Mouse (Mus musculus) embryo, embryonic 9.5 days (tissue): ENCODE results near the gene Large1.
A peak's percentile ranks its signal among the peaks of the same experiment; 100 is the strongest.
"Not testable (repeated sequence)": the region's sequence is repeated elsewhere in the genome, so short reads cannot be mapped to it uniquely, and the experiment has no call there.

ENCODE experiments used
- DNase-seq: peaks from one replicate; pipeline ENCODE4 v3.0.0-alpha.2; 2017; ENCODE audit errors: extremely low spot score

The Large1 gene

DNA sequence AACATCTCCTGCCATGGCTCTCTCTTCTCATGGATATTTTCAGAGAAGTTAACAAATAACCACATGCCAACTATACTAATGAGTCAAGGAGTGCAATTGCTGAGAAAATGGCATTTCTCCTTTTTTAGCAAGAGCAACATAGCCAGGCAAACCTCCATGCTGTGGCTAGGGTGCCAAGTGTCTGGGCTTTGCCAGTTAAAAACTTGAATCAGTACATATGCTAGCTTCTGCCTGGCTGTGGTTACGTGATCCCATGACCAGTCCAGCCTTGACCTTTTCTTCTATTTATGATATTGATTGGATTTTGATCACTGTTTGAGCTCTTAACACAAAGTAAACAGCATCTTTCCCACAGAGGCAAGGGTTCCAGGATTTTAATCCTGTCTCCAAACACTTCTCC is 335.7 kb downstream of the Large1 start:
- DNase-seq, result no peak

GRCm38 (mm10) chr8:73016303-73016702 is 337.0 kb downstream of the Large1 start:
- DNase-seq, result no peak

GRCm38 (mm10) chr8:73007489-73007888 is 345.9 kb downstream of the Large1 start:
- DNase-seq, result no peak

DNA sequence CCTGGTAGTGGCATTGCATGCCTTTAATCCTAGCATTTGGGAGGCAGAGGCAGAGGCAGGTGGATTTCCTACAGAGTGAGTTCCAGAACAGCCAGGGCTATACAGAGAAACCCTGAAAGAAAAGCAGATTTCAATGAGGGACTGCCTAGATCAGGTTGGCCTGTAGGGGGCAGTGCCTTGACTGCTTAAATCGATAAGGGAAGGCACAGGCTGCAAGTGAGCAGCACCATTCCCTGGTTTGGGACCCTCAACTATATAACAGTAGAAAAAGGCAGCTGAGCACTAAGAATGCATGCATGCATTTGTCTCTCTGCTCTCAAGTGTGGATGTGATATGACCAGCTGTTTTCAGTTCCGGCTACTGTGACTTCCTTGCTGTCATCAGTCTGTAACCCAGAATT is 349.5 kb downstream of the Large1 start:
- DNase-seq, result peak; percentile 19

DNA sequence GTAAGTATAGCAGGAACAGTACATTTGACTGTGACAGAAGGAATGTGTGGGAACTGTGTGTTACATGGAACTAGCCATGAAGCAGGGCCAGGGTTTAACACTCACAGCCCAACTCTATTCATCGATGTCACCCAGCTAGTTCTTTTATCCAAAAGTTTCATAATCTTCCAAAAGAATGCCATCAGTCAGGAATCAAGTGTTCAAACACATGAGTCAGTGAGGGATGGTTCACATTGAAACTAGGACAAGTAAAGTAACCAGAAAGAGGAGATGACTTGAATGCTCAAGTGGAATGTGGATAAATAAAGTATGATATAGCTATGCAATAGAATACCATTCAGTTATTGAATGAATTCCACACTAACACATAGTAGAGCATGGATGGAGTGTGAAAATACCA is 359.5 kb downstream of the Large1 start:
- DNase-seq, result no peak

DNA sequence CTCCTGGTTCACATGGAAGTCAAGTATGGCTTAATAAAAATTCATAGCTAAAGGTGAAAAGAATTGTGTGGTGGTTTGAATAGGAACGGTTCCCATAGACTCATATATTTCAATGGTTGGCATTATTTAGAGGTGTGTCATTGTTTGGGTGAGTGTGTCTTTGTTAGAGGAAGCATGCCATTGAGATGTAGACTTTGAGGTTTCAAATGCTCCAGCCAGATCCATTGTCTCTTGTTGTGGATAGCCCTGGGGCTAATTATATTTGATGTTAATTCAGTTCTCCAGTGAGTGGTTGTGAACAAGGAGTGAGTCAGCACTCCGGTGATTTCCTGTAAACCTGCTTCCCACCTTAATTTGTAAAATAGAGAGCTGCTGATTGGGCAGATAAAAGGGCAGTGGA is 362.9 kb downstream of the Large1 start:
- DNase-seq, result no peak

GRCm38 (mm10) chr8:72982832-72983231 is 370.5 kb downstream of the Large1 start:
- DNase-seq, result no peak

- DNase-seq, result no peak
These were observed 398.3 kb downstream of the Large1 start for GRCm38 (mm10) chr8:72955074-72955473.

GRCm38 (mm10) chr8:72941393-72941792 is 411.9 kb downstream of the Large1 start:
- DNase-seq, result not testable (repeated sequence)

- no peak for DNase-seq
These were observed 434.0 kb downstream of the Large1 start for GRCm38 (mm10) chr8:72919182-72919902.

DNA sequence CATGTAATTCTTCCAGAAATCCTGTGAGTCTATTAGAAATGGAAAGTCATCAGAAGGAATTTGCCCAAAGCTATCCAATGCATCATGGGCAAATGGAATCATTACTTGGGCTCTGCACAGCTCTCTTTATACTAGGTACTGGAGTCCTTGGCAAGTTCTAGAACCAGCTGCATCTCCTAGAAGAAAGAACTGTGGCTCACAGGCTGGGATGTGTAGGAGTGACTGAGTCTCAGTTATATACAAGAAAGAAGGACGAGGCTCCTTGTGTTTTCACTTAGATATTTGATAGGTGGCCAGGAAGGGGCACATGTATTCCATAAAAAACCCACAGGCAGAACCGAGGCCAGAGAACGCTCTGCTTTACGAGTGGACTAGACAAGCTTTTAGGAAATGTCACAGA is 447.8 kb downstream of the Large1 start:
- no peak for DNase-seq

DNA sequence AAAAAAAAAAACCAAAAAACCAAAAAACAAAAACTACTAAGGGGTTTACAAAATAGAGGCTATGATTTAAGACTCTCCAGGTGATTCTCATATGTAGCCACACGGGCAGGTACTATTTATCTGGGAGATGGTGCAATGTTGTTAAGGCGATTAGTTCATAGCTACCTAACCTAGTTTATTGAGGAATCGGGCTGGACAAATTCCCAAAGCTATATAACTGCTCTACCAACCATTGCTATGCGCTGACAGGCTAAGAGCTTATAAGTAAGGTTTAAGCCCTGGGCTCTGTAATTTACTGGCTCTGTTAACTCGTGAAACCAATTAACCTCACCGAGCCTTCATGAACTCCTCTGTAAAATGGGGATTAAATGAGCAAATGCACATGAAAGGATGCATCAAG is 451.7 kb downstream of the Large1 start:
- no peak for DNase-seq

- no peak for DNase-seq
These were observed 454.0 kb downstream of the Large1 start for GRCm38 (mm10) chr8:72899321-72899720.

DNA sequence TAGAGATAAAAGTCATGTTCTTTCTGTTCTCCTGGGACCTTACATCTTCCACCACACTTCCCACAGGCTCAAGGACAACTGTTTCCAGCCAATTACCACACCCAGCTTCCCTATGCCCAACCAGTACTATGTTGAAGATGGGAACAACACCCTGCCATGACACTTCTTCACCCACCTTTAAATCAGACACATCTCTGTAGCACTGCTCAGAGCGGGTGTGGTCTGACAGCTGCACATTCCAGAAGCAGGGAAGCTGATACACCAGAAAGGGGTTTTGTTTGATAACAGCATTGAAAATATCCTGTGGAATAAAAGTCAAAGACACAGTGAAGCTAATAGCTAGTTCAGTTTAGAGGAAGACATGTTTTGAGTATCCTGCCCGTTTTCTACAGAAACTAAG is 470.3 kb downstream of the Large1 start:
- no peak for DNase-seq

- no peak for DNase-seq
These were observed 479.9 kb downstream of the Large1 start for GRCm38 (mm10) chr8:72873411-72873810.

GRCm38 (mm10) chr8:72846881-72847280 is 506.5 kb downstream of the Large1 start:
- DNase-seq, result no peak

DNA sequence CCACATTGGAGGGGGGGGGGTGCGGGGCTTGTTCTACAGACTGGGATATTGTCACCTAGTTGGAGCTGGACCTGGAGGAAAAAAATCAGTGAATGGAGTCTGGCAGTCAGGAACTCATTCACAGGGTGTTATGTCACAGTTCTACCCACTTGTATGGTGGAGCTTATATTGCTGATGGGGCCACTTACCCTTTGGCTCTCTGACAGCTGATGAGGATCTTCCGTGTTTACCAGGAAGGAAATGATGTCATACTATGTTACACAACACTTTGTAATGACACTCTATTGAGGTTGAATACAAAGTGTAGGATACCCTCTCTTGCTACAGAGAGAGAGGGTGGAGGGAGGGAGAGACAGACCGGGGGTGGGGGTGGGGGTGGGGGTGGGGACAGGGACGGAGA is 517.5 kb downstream of the Large1 start:
- no peak for DNase-seq

- no peak for DNase-seq
These were observed 520.2 kb downstream of the Large1 start for GRCm38 (mm10) chr8:72833112-72833511.

- DNase-seq, result no peak
These were observed 521.0 kb downstream of the Large1 start for GRCm38 (mm10) chr8:72832371-72832770.

DNA sequence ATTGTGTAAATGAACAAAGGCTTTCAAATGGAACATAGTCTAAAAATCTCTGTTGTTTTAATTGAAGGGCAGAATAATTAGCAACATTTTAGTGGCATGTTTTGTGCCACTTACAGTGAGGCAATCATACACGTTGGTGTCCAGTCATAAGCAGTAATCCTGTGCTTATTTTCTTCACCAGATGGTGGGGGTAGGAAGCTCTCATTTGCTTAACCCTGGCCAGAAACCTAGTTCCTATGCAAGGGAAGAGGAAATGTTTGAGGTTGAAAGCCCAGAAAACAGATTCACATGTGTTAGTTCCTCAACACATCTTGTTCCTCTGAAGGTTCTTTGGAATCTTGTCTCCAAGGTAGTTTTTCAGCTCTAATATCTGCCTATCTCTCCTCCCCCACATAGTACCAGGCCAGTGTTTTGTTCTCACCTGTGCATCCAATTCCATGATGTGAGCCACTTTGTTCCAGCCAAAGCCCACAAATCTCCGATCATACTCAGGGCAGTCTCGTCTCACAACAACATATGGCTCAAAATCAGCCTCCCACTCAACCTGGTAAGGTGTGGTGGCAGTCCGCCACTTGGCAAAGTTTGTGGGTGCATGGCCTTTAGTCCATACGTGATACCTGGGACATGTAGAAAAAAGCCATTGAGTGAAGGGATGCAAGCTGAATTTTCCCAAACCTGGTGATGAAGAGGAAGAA is 535.5 kb downstream of the Large1 start:
- no peak for DNase-seq

- no peak for DNase-seq
These were observed 536.7 kb downstream of the Large1 start for GRCm38 (mm10) chr8:72816679-72817078.

- DNase-seq, result no peak
These were observed 537.7 kb downstream of the Large1 start for GRCm38 (mm10) chr8:72815681-72816080.

- DNase-seq, result no peak
These were observed 540.6 kb downstream of the Large1 start for GRCm38 (mm10) chr8:72812690-72813089.

- no peak for DNase-seq
These were observed 551.8 kb downstream of the Large1 start for GRCm38 (mm10) chr8:72801583-72801982.
